Mouse (Mus musculus): ENCODE data around the gene Msantd3.

Msantd3 gene

DNA sequence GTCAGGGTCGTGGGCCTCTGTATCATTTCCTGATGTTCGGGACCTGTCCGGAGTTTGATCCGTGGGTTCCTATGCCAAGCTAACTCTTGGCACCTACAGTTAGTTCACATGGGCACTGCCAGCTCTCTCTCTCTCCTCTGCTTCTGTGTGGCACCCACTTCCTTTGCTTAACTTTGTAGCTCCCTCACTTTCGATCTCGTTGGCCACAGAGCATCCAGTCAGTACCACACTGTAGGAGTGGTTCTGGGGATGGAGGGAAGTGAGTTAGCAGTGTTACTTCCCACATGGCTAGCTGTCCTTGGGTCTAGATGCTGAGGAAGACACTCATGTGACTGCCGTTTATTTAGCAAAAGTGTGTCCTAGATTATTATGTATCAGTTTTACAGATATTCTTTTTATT lies 14.4 kb downstream of the Msantd3 start:
- DNase-seq (ENCODE audit: low spot score): no peak

GRCm38 (mm10) chr4:48555729-48556128 lies 16.0 kb downstream of the Msantd3 start:
- no peak for DNase-seq (ENCODE audit: low spot score)

DNA sequence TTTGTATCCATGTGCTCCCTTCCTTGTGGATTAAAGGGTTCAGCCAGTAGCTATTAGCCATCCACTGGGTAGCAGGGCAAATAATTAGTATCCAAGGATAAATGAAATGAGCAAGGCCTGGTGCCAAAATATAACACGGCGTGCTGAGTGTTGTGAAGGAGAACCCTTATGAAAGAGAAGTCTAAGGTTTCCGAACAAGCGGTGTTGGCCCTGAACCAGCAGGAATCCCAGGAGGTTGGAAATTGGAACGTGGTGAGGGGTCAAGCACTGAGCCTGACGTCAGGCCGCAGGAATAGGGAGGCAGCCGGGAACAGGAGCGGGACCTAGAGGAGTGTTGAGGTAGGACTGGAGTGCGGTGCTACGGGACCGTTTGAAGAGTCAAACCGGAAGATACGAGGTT lies 19.9 kb downstream of the Msantd3 start:
- DNase-seq (ENCODE audit: low spot score): no peak

- DNase-seq (ENCODE audit: low spot score): no peak
These were observed 22.1 kb downstream of the Msantd3 start for GRCm38 (mm10) chr4:48561824-48562223.

GRCm38 (mm10) chr4:48564962-48565361 lies 25.2 kb downstream of the Msantd3 start:
- DNase-seq (ENCODE audit: low spot score): no peak

- DNase-seq (ENCODE audit: low spot score): no peak
These were observed 36.6 kb downstream of the Msantd3 start for GRCm38 (mm10) chr4:48576361-48576760.

GRCm38 (mm10) chr4:48577831-48578230 lies 38.1 kb downstream of the Msantd3 start:
- DNase-seq (ENCODE audit: low spot score): no peak

DNA sequence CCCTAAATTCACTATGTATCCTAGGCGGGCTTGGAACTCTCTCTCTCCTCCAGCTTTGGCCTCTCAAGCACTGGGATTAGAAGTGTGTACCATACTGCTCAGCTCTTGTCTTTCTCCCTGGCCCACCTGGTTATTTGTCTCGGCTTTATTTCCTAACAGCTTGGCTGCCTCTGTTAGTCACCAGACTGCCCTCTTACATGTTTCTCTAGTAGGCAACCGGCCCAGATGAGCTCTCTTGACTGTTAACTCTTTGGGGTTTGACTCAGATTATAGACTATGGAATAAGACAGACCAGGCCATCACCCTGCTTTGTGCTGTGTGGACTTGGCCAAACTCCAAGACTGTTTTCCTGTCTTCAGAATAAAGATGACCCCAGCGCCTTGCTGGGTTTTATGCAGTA lies 38.7 kb downstream of the Msantd3 start:
- DNase-seq (ENCODE audit: low spot score): no peak

GRCm38 (mm10) chr4:48579475-48580110 lies 39.9 kb downstream of the Msantd3 start:
- no peak for DNase-seq (ENCODE audit: low spot score)

DNA sequence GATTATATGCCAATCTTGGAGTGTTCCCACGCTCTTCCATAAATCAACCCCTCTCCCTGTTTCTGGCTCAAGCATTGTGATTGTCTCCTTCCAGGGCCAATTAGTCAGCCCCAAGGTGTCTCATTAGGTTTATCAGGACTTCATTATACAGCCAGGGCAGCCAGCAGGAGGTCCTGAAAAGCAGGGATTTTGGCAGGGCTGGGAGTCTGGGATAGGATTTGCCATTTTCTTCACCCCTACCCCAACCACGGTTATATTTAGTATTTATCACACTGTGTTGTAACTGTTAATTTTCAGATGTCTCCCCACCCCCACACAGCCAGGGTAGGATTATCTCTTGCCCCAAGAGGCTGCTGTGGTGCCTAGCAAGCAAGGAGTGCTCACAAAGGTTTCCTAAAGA lies 41.5 kb downstream of the Msantd3 start:
- no peak for DNase-seq (ENCODE audit: low spot score)

DNA sequence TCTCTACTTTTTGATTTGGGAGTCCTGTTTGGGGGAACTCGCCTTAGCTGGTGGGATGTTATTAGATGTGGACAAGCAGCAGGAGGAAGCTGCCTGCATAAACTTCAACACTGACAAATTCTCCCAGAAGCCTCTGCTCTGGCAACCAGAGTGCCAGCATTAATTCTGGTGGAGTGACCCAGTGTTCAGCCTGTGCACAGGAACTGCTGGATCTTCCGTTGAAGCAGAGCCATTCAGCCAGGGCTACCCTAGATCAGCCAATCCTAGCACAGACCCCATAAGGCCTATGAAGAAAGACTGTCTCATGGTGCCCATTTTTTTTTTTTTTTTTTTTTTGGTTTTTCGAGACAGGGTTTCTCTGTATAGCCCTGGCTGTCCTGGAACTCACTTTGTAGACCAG lies 42.3 kb downstream of the Msantd3 start:
- DNase-seq (ENCODE audit: low spot score): no peak

GRCm38 (mm10) chr4:48582941-48583340 lies 43.2 kb downstream of the Msantd3 start:
- DNase-seq (ENCODE audit: low spot score): no peak

DNA sequence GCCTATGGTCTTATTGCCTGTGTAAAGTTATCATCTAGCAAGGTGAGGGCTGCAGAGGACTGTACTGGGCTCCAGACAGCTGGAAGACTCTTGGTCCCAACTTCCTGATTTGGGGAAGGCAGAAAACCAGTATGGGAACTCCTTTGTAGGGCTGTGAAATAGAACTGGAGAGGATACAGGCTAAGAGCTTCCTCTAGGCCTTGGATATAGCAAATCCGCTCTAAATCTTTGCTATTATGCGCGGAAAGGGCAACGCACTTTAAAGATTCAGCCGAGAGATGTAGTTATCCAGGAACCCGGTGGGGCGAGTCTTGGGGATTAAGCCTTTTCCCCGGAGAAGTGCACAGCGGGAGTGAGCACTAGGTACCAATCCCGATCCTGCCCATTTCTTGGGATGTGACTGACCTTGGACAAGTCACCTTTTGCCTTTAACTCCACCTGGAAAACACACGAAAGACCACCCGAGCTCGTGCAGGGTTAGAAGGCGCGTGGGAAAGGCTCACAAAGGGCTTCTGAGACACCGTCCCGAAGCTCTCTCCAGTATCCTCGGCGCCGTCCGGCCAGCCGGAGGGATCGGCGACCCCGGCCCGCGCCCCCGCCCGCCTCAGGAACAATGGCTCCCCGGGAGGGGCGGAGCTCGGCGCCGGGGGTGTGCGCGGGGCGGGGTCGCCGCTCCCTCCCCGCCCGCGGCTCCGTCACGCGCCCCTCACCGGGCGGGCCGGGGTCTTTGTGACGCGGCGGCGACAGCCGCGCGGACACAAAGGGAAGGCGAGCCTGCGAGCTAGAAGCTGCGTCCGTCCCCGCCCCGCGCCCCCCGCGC lies 44.9 kb downstream of the Msantd3 start, which contains the start of gene Tmeff1:
Gene Tmeff1 (plus strand): TSS at position 754 of the 820 bp plus-strand sequence.
- DNase-seq (ENCODE audit: low spot score): no peak

DNA sequence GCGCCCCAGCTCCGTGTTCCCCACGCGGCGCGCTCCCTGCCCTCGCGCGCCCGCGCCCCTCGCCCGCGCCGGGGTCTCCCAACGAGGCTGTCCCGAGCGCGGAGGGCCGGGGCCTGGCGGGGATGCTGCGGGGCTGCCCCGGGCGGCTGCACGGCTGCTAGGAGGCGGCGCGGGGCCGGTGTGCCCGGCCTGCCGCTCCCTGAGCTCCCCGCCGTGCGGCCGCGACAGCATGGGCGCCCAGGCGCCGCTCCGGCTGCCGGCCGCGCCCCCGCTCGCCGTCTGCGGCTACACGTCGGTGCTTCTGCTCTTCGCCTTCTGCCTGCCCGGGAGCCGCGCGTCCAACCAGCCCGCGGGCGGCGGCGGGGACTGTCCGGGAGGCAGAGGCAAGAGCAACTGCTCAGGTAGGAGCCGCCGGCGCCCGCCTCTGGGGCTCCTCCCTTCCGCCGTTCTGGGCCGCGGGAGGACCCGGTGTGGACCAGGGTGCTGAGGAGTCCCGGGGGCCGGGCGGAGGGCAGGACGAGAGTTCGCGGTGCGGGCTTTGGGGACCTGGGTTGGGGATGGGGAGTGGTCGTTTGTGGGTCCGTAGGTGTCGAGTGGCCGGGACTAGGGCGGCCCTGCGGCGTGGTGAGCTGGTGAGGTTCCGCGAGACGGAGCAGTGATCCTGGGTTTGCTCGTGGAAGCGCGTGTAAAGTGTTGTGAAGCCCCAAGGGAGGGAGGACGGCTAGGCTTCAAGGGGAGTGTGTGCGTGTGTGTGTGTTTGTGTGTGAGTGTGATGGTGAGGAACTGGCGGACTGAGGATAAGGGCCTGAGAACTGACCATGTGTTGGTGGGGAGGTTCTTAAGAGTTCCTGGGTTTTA lies 45.7 kb downstream of the Msantd3 start:
- no peak for DNase-seq (ENCODE audit: low spot score)

DNA sequence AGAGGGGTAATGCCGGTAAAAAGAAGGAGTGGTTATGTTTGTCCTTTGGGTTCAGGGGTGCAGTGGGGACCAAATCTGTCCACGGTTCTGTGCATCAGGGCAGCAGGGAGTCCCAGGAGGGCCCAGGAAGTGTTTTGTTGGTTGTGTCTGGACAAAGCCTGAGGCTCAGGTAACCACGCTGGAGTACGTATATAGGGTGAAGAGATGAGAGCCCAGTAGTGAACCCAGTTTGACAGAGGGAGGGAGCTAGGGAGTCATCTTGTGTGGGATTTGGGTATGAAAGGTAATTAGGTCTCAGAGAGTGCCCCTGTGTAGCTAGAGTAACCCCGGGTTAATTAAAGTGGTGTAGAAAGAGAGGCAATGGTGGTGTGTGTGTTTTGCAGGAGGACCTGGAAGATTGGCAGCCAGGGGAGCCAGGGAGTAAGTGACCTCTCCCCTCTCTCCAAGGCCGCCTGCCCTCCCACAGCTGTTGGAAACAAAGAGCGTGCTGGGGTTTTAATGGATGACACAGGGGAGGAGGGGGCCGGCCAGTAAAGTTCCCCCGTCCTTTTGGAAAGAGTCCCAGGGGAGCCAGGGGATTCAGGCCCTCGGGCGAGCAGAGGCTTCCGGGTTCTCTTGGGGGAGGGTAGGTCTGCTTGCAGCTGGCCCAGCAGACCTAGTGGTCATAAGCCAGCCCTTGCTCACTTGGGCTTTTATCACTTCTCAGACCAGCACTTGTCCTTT lies 46.5 kb downstream of the Msantd3 start:
- DNase-seq (ENCODE audit: low spot score): no peak

DNA sequence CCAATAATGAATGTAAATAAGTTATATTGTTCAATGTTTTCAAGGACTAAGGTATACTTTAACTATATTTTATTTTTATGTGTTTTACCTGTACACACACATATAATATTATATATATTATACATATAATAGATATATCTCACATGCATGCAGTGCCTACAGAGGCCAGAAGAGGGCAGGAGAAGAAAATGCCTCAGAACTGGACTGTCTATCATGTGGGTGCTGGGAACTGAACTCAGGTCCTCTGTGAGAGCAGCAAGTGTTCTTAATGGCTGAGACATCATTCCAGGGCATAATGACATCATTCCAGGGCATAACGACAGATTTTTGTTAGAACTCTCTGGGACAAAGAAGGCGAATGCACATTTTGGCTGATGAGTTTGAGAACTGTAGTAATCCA lies 47.8 kb downstream of the Msantd3 start:
- DNase-seq (ENCODE audit: low spot score): no peak

- no peak for DNase-seq (ENCODE audit: low spot score)
These were observed 48.8 kb downstream of the Msantd3 start for GRCm38 (mm10) chr4:48588576-48588975.

DNA sequence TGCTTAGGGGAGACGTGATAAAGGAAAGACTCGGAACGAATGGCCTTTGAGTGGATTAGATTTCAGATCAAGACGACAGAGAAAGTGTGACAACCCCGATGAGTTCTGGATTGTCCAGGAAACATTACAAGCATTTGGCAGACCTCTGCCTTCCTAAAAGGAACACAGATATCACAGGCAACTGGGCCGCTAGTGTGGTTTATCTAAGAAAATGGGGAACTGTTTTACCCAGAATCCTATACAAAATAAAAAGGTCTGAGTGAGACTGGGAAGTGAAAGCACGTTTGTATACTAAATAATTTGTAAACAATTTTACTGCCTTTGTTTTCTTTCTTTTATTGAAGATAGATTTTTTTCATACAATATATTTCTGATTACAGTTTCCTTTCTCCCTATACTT lies 51.1 kb downstream of the Msantd3 start:
- no peak for DNase-seq (ENCODE audit: low spot score)

- DNase-seq (ENCODE audit: low spot score): no peak
These were observed 51.7 kb downstream of the Msantd3 start for GRCm38 (mm10) chr4:48591390-48591789.

GRCm38 (mm10) chr4:48592328-48592727 lies 52.6 kb downstream of the Msantd3 start:
- no peak for DNase-seq (ENCODE audit: low spot score)

DNA sequence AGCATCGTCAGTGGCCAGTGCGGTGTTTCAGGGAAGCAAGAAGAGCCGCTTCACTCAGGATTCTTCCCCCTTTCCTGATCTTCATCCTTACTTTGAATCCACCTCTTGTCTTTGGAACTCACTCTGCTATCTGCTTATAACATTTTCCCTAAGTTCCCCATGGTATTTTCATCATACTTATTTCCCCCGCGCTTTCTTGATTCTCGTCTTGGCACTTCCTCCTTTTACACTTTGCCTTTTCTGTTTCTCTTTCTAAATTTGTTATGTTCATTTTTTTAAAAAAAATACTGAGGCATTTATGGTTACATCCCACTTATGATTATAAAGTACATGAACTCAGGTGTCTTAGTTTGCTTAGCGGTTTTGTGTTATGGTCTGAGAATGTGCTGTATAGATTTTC lies 53.1 kb downstream of the Msantd3 start:
- no peak for DNase-seq (ENCODE audit: low spot score)

GRCm38 (mm10) chr4:48596111-48596510 lies 56.4 kb downstream of the Msantd3 start:
- no peak for DNase-seq (ENCODE audit: low spot score)
